Mouse (Mus musculus): Measurements from ENCODE around the gene Nup43. TPM values are rescaled to one million over a fixed set of nuclear protein-coding genes. Genes with fewer than 3 reads are reported as not detected.

The Nup43 gene
- total and polyA plus RNA-seq, 3 experiments: 52.9 to 64.7 TPM; not detected in 1

- Histone ChIP-seq H3K36me3 (ENCODE audit: control insufficient read depth in 1 of 2, insufficient read depth in 2 of 2, low read length in 2 of 2) (peaks cover 0 to 10% of the 10 kb centered on the region in 2 experiments), H3K9ac (ENCODE audit: control insufficient read depth, low read depth, low read length, poor library complexity, severe bottlenecking) (no peak overlapping the region), H3K4me1 (ENCODE audit: control insufficient read depth in 1 of 2, insufficient read depth in 2 of 2, low read length in 2 of 2) (peaks cover 2 to 5% of the 10 kb centered on the region in 2 experiments), H3K9me3 (replicated peaks; ENCODE audit: insufficient read depth, low read length) (no peaks in the 10 kb centered on the region), H3K4me3 (ENCODE audit: control insufficient read depth in 1 of 2, insufficient read depth in 1 of 2, low read depth in 2 of 2, low read length in 2 of 2) (no peak overlapping the region), H3K79me2 (ENCODE audit: control insufficient read depth, insufficient read depth, low read length, poor library complexity) (no peaks in the 10 kb centered on the region), H3K27ac (ENCODE audit: control insufficient read depth, low read depth, low read length) (no peak overlapping the region), H3K27me3 (ENCODE audit: control insufficient read depth in 1 of 2, insufficient read depth in 2 of 2, low read length in 2 of 2) (no peaks in the 10 kb centered on the region)
- DNase-seq (ENCODE audit: low read depth, low spot score): no peak
- TF ChIP-seq ZKSCAN1 (IDR thresholded peaks at IDR 0.05; ENCODE audit: low read depth, low read length): no peak
- TF ChIP-seq ZC3H11A (IDR thresholded peaks at IDR 0.05; ENCODE audit: low read depth, low read length): no peak
- TF ChIP-seq CHD2 (IDR thresholded peaks at IDR 0.05; ENCODE audit: low read length): no peak
- no peak for TF ChIP-seq KAT2A (conservative IDR thresholded peaks at IDR 0.05; ENCODE audit: low read depth, low read length)
Measured at GRCm38 (mm10) chr10:7629092-7629491, 38.2 kb upstream of the Nup43 start.

GRCm38 (mm10) chr10:7630286-7630685, 37.0 kb upstream of the Nup43 start:
- no peaks in the 10 kb centered on the region for H3K27me3 ChIP-seq (ENCODE audit: control insufficient read depth in 1 of 2, insufficient read depth in 2 of 2, low read length in 2 of 2)
- no peaks in the 10 kb centered on the region for H3K79me2 ChIP-seq (ENCODE audit: control insufficient read depth, insufficient read depth, low read length, poor library complexity)
- H3K27ac ChIP-seq (ENCODE audit: control insufficient read depth, low read depth, low read length): no peak overlapping the region
- H3K9ac ChIP-seq (ENCODE audit: control insufficient read depth, low read depth, low read length, poor library complexity, severe bottlenecking): no peak overlapping the region
- TF ChIP-seq TCF12 (IDR thresholded peaks at IDR 0.05; ENCODE audit: low read depth, low read length): no peak
- TF ChIP-seq BHLHE40 (IDR thresholded peaks at IDR 0.05; ENCODE audit: borderline replicate concordance, low read depth, low read length): no peak
- no peak for TF ChIP-seq MXI1 (IDR thresholded peaks at IDR 0.05; ENCODE audit: low read depth, low read length)
- no peak for TF ChIP-seq MAX (IDR thresholded peaks at IDR 0.05; ENCODE audit: low read length)
- no peak for TF ChIP-seq UBTF (IDR thresholded peaks at IDR 0.05; ENCODE audit: borderline replicate concordance, insufficient read depth, low read depth, low read length)
- no peak for TF ChIP-seq USF2 (IDR thresholded peaks at IDR 0.05; ENCODE audit: borderline replicate concordance in 1 of 2, insufficient read depth in 1 of 2, low read depth in 1 of 2, low read length in 2 of 2)
- TF ChIP-seq TAL1 (IDR thresholded peaks at IDR 0.05; ENCODE audit: low read length): no peak
- TF ChIP-seq ZNF384 (IDR thresholded peaks at IDR 0.05; ENCODE audit: low read depth, low read length): no peak
- peaks cover 0 to 10% of the 10 kb centered on the region in 2 experiments; a peak in 3 of 4 replicates for H3K36me3 ChIP-seq (ENCODE audit: control insufficient read depth in 1 of 2, insufficient read depth in 2 of 2, low read length in 2 of 2)
- H3K4me3 ChIP-seq (ENCODE audit: control insufficient read depth in 1 of 2, insufficient read depth in 1 of 2, low read depth in 2 of 2, low read length in 2 of 2): no peak overlapping the region
- no peaks in the 10 kb centered on the region for H3K9me3 ChIP-seq (replicated peaks; ENCODE audit: insufficient read depth, low read length)
- H3K4me1 ChIP-seq (ENCODE audit: control insufficient read depth in 1 of 2, insufficient read depth in 2 of 2, low read length in 2 of 2): no peaks in the 10 kb centered on the region; a peak in 2 of 4 replicates
- no peak for DNase-seq (ENCODE audit: low read depth, low spot score)

- no peak overlapping the region for H3K27ac ChIP-seq (ENCODE audit: control insufficient read depth, low read depth, low read length)
- TF ChIP-seq TBP (IDR thresholded peaks at IDR 0.05; ENCODE audit: low read depth, low read length) (0 out of 2 replicates have a peak, but pooled peaks have one; percentile 27), GATA1 (IDR thresholded peaks at IDR 0.05; ENCODE audit: low read depth, low read length) (no peak), MAFK (IDR thresholded peaks at IDR 0.05; ENCODE audit: borderline replicate concordance, low read depth, low read length) (no peak), UBTF (IDR thresholded peaks at IDR 0.05; ENCODE audit: borderline replicate concordance, insufficient read depth, low read depth, low read length) (no peak), POLR2AphosphoS2 (IDR thresholded peaks at IDR 0.05; ENCODE audit: low read length) (peak; percentile 55; the same call in 1 of the 2 replicates)
- no peaks in the 10 kb centered on the region for H3K27me3 ChIP-seq (ENCODE audit: control insufficient read depth in 1 of 2, insufficient read depth in 2 of 2, low read length in 2 of 2)
- no peaks in the 10 kb centered on the region for H3K9me3 ChIP-seq (replicated peaks; ENCODE audit: insufficient read depth, low read length)
- H3K9ac ChIP-seq (ENCODE audit: control insufficient read depth, low read depth, low read length, poor library complexity, severe bottlenecking): no peak overlapping the region
- no peaks in the 10 kb centered on the region for H3K79me2 ChIP-seq (ENCODE audit: control insufficient read depth, insufficient read depth, low read length, poor library complexity)
- peaks cover 0 to 10% of the 10 kb centered on the region in 2 experiments; a peak in 3 of 4 replicates for H3K36me3 ChIP-seq (ENCODE audit: control insufficient read depth in 1 of 2, insufficient read depth in 2 of 2, low read length in 2 of 2)
- DNase-seq (ENCODE audit: low read depth, low spot score): no peak
- H3K4me3 ChIP-seq (ENCODE audit: control insufficient read depth in 1 of 2, insufficient read depth in 1 of 2, low read depth in 2 of 2, low read length in 2 of 2): no peak overlapping the region
- no peaks in the 10 kb centered on the region; a peak in 2 of 4 replicates for H3K4me1 ChIP-seq (ENCODE audit: control insufficient read depth in 1 of 2, insufficient read depth in 2 of 2, low read length in 2 of 2)
Measured at GRCm38 (mm10) chr10:7630951-7631720, 36.2 kb upstream of the Nup43 start.
